Mouse (Mus musculus) R1 (cell line): ENCODE measurements at regions not wholly inside any gene's neighbourhood (a gene's known extent, or its start where the extent isn't known, plus 50 kb on each side); places are given as distances from the start of the nearest gene placed in this dataset.

Experiments
- DNase-seq: peaks from one replicate; pipeline ENCODE4 v3.0.0-alpha.2; 2018; ENCODE audit warnings: low read depth, low spot score

GRCm38 (mm10) chr7:36940611-36941010 is 242.7 kb downstream of the Tshz3 start:
- no peak for DNase-seq

GRCm38 (mm10) chr7:36945024-36945815 is 247.3 kb downstream of the Tshz3 start:
- DNase-seq = no peak

- DNase-seq = no peak
Measured at GRCm38 (mm10) chr7:36949511-36949910, 251.6 kb downstream of the Tshz3 start.

- DNase-seq = no peak
Measured at GRCm38 (mm10) chr7:36955376-36955775, 257.5 kb downstream of the Tshz3 start.

- DNase-seq = no peak
Measured at GRCm38 (mm10) chr7:36958255-36958654, 260.3 kb downstream of the Tshz3 start.

- DNase-seq = no peak
Measured at GRCm38 (mm10) chr7:36971772-36972171, 273.9 kb downstream of the Tshz3 start.

GRCm38 (mm10) chr7:36973654-36974320 is 275.9 kb downstream of the Tshz3 start:
- DNase-seq = no peak

GRCm38 (mm10) chr7:36974573-36974972 is 276.7 kb downstream of the Tshz3 start:
- peak; percentile 61 for DNase-seq

- peak; percentile 16 for DNase-seq
Measured at GRCm38 (mm10) chr7:36975475-36975874, 277.6 kb downstream of the Tshz3 start.

GRCm38 (mm10) chr7:36977819-36978218 is 279.9 kb downstream of the Tshz3 start:
- DNase-seq = no peak

GRCm38 (mm10) chr7:36989380-36989779 is 291.5 kb downstream of the Tshz3 start:
- DNase-seq = no peak

- DNase-seq = no peak
Measured at GRCm38 (mm10) chr7:37004601-37005000, 306.7 kb downstream of the Tshz3 start.

- DNase-seq = peak; percentile 74
Measured at GRCm38 (mm10) chr7:37005701-37006100, 307.8 kb downstream of the Tshz3 start.

- peak; percentile 9 for DNase-seq
Measured at GRCm38 (mm10) chr7:37006921-37007320, 309.0 kb downstream of the Tshz3 start.

- peak; percentile 45 for DNase-seq
Measured at GRCm38 (mm10) chr7:37011180-37011754, 313.3 kb downstream of the Tshz3 start.

GRCm38 (mm10) chr7:37020078-37020477 is 322.2 kb downstream of the Tshz3 start:
- DNase-seq = peak; percentile 32

- no peak for DNase-seq
Measured at GRCm38 (mm10) chr7:37024501-37025025, 326.6 kb downstream of the Tshz3 start.

GRCm38 (mm10) chr7:37064582-37065458 is 366.9 kb downstream of the Tshz3 start:
- DNase-seq = no peak

- no peak for DNase-seq
Measured at GRCm38 (mm10) chr7:37077698-37078097, 379.8 kb downstream of the Tshz3 start.

- DNase-seq = no peak
Measured at GRCm38 (mm10) chr7:37078140-37078539, 380.2 kb downstream of the Tshz3 start.

GRCm38 (mm10) chr7:37089726-37090125 is 391.8 kb downstream of the Tshz3 start:
- no peak for DNase-seq
